Mouse (Mus musculus): ENCODE measurements around the gene Fam57b. TPM values are rescaled to one million over a fixed set of nuclear protein-coding genes. Genes with fewer than 3 reads are reported as not detected.

The Fam57b gene
- polyA plus RNA-seq, 1 experiment: 9.8 TPM

DNA sequence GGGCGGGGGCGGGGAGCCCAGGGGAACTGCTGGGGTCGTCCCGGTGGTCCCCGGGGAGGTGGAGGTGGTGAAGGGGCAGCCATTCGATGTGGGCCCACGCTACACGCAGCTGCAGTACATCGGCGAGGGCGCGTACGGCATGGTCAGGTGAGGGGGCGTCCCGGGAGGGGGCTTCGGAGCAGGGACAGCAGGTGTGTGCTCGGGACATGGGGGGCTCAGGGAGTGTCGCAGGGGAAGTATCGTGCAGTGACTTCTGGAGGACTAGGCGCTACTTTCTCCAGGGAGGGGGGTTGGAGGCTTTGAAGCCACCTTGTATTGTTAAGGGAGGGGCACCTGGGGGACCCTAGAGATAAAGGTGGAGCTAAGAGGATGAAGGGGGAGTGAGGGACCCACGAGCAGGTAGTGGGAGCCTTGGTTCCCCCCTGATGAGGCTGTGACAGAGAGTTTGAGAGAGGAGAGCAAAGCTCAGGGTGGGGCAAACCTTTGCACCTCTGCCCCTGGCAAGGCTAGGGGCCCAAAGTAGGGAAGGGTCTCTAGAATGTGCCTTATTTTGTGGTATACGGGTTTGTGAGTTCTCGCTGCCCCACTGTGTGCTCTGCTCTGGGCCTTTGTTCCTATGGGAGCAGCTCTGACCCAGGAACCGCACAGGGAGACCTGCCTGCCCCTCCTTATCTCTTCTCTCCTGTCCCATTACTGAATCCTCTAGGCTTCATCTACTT, 37.6 kb upstream of the Fam57b start:
- no peaks in the 10 kb centered on the region for H3K27me3 ChIP-seq (ENCODE audit: control insufficient read depth, insufficient read depth, low read length)
- TF ChIP-seq POLR2A (IDR thresholded peaks at IDR 0.05; ENCODE audit: control insufficient read depth, low read depth, low read length) (no peak), CTCF (IDR thresholded peaks at IDR 0.05; ENCODE audit: control insufficient read depth, insufficient read depth, insufficient replicate concordance, low read depth, low read length) (no peak)
- H3K4me1 ChIP-seq (ENCODE audit: control insufficient read depth, insufficient read depth, low read length): peaks cover 10% of the 10 kb centered on the region
- H3K4me3 ChIP-seq (ENCODE audit: control insufficient read depth, low read depth, low read length): peak overlapping the region; percentile 94
- H3K27ac ChIP-seq (ENCODE audit: control insufficient read depth, insufficient read depth, low read depth, low read length): peak overlapping the region; percentile 87
- H3K36me3 ChIP-seq (ENCODE audit: control insufficient read depth, insufficient read depth, low read length): no peaks in the 10 kb centered on the region; the same call in 1 of the 2 replicates

- Histone ChIP-seq H3K36me3 (ENCODE audit: control insufficient read depth, insufficient read depth, low read length) (no peaks in the 10 kb centered on the region; the same call in 1 of the 2 replicates), H3K27ac (ENCODE audit: control insufficient read depth, insufficient read depth, low read depth, low read length) (peak overlapping the region; percentile 87), H3K27me3 (ENCODE audit: control insufficient read depth, insufficient read depth, low read length) (no peaks in the 10 kb centered on the region), H3K4me1 (ENCODE audit: control insufficient read depth, insufficient read depth, low read length) (peaks cover 10% of the 10 kb centered on the region), H3K4me3 (ENCODE audit: control insufficient read depth, low read depth, low read length) (peak overlapping the region; percentile 94)
- TF ChIP-seq POLR2A (IDR thresholded peaks at IDR 0.05; ENCODE audit: control insufficient read depth, low read depth, low read length) (no peak), CTCF (IDR thresholded peaks at IDR 0.05; ENCODE audit: control insufficient read depth, insufficient read depth, insufficient replicate concordance, low read depth, low read length) (no peak)
These were observed 37.1 kb upstream of the Fam57b start for GRCm38 (mm10) chr7:126760391-126760802.

- H3K27ac ChIP-seq (ENCODE audit: control insufficient read depth, insufficient read depth, low read depth, low read length): peak overlapping the region; percentile 87
- TF ChIP-seq POLR2A (IDR thresholded peaks at IDR 0.05; ENCODE audit: control insufficient read depth, low read depth, low read length): peak; percentile 43; the same call in 1 of the 2 replicates
- no peak for TF ChIP-seq CTCF (IDR thresholded peaks at IDR 0.05; ENCODE audit: control insufficient read depth, insufficient read depth, insufficient replicate concordance, low read depth, low read length)
- H3K4me3 ChIP-seq (ENCODE audit: control insufficient read depth, low read depth, low read length): peak overlapping the region; percentile 94
- no peaks in the 10 kb centered on the region; the same call in 1 of the 2 replicates for H3K36me3 ChIP-seq (ENCODE audit: control insufficient read depth, insufficient read depth, low read length)
- peaks cover 10% of the 10 kb centered on the region for H3K4me1 ChIP-seq (ENCODE audit: control insufficient read depth, insufficient read depth, low read length)
- no peaks in the 10 kb centered on the region for H3K27me3 ChIP-seq (ENCODE audit: control insufficient read depth, insufficient read depth, low read length)
These were observed 36.5 kb upstream of the Fam57b start for GRCm38 (mm10) chr7:126760956-126761355.

DNA sequence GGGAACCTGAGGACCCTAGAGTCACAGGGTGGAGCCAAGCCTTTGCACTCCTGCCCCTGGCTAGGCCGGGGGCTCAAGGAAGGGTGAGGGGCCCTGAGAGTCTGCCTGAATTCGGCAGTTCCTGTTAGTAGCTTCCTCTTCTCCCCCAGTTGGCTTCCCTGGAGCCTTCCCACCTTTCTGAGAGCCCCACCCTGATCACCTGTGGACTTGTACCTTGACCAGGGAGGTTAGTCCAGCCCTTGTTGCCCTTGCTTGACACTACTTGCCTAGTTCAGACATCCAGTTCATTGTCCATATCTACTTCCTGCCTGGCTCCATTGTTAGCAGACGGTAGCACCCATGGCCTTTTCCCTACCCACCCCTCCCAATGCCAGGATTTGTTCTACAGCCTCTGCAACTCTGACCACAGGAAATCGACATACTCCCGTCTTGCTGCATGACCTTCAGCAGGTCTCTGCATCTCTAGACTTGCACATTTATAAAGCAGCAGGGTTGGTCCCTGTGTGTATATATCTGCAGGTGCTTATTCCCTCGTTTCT, 35.9 kb upstream of the Fam57b start:
- TF ChIP-seq CTCF (IDR thresholded peaks at IDR 0.05; ENCODE audit: control insufficient read depth, insufficient read depth, insufficient replicate concordance, low read depth, low read length): no peak
- TF ChIP-seq POLR2A (IDR thresholded peaks at IDR 0.05; ENCODE audit: control insufficient read depth, low read depth, low read length): no peak
- H3K4me1 ChIP-seq (ENCODE audit: control insufficient read depth, insufficient read depth, low read length): peaks cover 10% of the 10 kb centered on the region
- H3K27me3 ChIP-seq (ENCODE audit: control insufficient read depth, insufficient read depth, low read length): no peaks in the 10 kb centered on the region
- H3K36me3 ChIP-seq (ENCODE audit: control insufficient read depth, insufficient read depth, low read length): no peaks in the 10 kb centered on the region; the same call in 1 of the 2 replicates
- peak overlapping the region; percentile 87 for H3K27ac ChIP-seq (ENCODE audit: control insufficient read depth, insufficient read depth, low read depth, low read length)
- H3K4me3 ChIP-seq (ENCODE audit: control insufficient read depth, low read depth, low read length): peak overlapping the region; percentile 94; the same call in 1 of the 2 replicates

GRCm38 (mm10) chr7:126762471-126763008, 34.9 kb upstream of the Fam57b start:
- H3K36me3 ChIP-seq (ENCODE audit: control insufficient read depth, insufficient read depth, low read length): no peaks in the 10 kb centered on the region; the same call in 1 of the 2 replicates
- H3K4me1 ChIP-seq (ENCODE audit: control insufficient read depth, insufficient read depth, low read length): peaks cover 10% of the 10 kb centered on the region
- TF ChIP-seq POLR2A (IDR thresholded peaks at IDR 0.05; ENCODE audit: control insufficient read depth, low read depth, low read length) (no peak), CTCF (IDR thresholded peaks at IDR 0.05; ENCODE audit: control insufficient read depth, insufficient read depth, insufficient replicate concordance, low read depth, low read length) (no peak)
- no peak overlapping the region for H3K27ac ChIP-seq (ENCODE audit: control insufficient read depth, insufficient read depth, low read depth, low read length)
- H3K27me3 ChIP-seq (ENCODE audit: control insufficient read depth, insufficient read depth, low read length): no peaks in the 10 kb centered on the region
- H3K4me3 ChIP-seq (ENCODE audit: control insufficient read depth, low read depth, low read length): no peak overlapping the region

DNA sequence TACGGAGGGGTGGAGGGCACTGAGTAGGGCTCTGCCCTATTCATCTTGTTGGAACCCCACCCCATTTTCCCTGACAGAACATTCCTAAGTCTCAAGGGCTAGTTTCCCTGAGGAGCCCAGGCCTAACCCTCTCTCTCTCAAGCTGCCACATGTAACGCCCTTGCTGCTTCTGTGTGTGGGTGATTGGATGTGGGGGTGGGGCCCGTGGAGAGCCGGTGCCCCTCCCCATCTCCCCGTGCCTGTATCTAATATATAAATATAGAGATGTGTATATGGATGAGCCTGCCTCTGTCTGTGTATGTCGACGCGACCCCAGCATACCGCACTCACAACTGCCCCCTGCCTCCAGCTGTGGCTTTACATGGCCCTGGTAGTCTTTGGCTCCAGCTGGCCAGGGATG, 31.9 kb upstream of the Fam57b start:
- no peaks in the 10 kb centered on the region for H3K27me3 ChIP-seq (ENCODE audit: control insufficient read depth, insufficient read depth, low read length)
- no peak overlapping the region for H3K4me3 ChIP-seq (ENCODE audit: control insufficient read depth, low read depth, low read length)
- H3K4me1 ChIP-seq (ENCODE audit: control insufficient read depth, insufficient read depth, low read length): peaks cover 6% of the 10 kb centered on the region; the same call in 1 of the 2 replicates
- no peak for TF ChIP-seq CTCF (IDR thresholded peaks at IDR 0.05; ENCODE audit: control insufficient read depth, insufficient read depth, insufficient replicate concordance, low read depth, low read length)
- TF ChIP-seq POLR2A (IDR thresholded peaks at IDR 0.05; ENCODE audit: control insufficient read depth, low read depth, low read length): no peak
- no peaks in the 10 kb centered on the region; the same call in 1 of the 2 replicates for H3K36me3 ChIP-seq (ENCODE audit: control insufficient read depth, insufficient read depth, low read length)
- no peak overlapping the region for H3K27ac ChIP-seq (ENCODE audit: control insufficient read depth, insufficient read depth, low read depth, low read length)

DNA sequence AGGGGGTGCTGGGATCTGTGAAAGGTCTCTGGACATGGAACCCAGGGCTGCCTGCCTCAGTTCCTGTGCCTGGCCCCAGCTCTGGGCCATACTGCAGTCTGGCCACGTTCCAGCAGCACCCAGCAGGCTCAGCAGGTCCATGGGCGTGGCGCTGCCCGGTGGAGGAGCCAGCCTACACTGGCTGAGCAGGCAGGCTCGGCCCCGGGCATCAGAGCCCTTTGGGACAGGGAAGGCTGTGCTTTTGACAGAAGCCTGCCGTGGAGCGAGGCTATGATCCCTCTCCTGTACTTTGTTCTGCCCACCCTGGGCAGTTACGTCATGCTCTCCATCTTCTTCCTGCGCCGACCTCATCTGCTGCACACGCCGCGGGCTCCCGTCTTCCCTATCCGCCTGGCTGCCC, 31.3 kb upstream of the Fam57b start, which contains the start of gene Gdpd3:
Gene Gdpd3 (plus strand): TSS at position 134 of the 400 bp plus-strand sequence.
- TF ChIP-seq POLR2A (IDR thresholded peaks at IDR 0.05; ENCODE audit: control insufficient read depth, low read depth, low read length) (no peak), CTCF (IDR thresholded peaks at IDR 0.05; ENCODE audit: control insufficient read depth, insufficient read depth, insufficient replicate concordance, low read depth, low read length) (no peak)
- no peaks in the 10 kb centered on the region; the same call in 1 of the 2 replicates for H3K36me3 ChIP-seq (ENCODE audit: control insufficient read depth, insufficient read depth, low read length)
- H3K27me3 ChIP-seq (ENCODE audit: control insufficient read depth, insufficient read depth, low read length): no peaks in the 10 kb centered on the region
- H3K4me1 ChIP-seq (ENCODE audit: control insufficient read depth, insufficient read depth, low read length): peaks cover 5% of the 10 kb centered on the region; the same call in 1 of the 2 replicates
- no peak within 1 kb of the TSS for H3K4me3 ChIP-seq (ENCODE audit: control insufficient read depth, low read depth, low read length)
- no peak within 1 kb of the TSS for H3K27ac ChIP-seq (ENCODE audit: control insufficient read depth, insufficient read depth, low read depth, low read length)

Data from testis, adult 2 months (tissue).